Mouse (Mus musculus) heart, postnatal 36 days (tissue): ENCODE data around the gene Amotl2. TPM values are rescaled to one million over a fixed set of nuclear protein-coding genes. Genes with fewer than 3 reads are reported as not detected.

Source experiments
- DNase-seq, 2 experiments: peaks; one replicate each; pipeline ENCODE4 v3.0.0; 2021 to 2022
- intact Hi-C: fragments of 180-260 bp; cut with DNase I; formaldehyde crosslinking; loops from one replicate; pipeline ENCODE4 v1.15.1; 2025
- total RNA-seq, 2 experiments: library from RNA; stranded (reverse); gene quantifications; 2 replicates each; pipeline ENCODE4 v1.2.3; 2021

The Amotl2 gene
- total RNA-seq, 2 experiments from 2014 or later: 67.5 to 79.0 TPM

- intact Hi-C loops: loop anchor here (2.0 to 5.0 kb wide), 2 partner anchors 61 to 149 kb away; no protein-coding TSS in a partner anchor
- DNase-seq: peak; percentile 80 to 89
Observed at GRCm38 (mm10) chr9:102717886-102718643, 1.6 kb downstream of the Amotl2 start.

- intact Hi-C loops: loop anchor here (5.0 kb wide), 1 partner anchor 149 kb away; no protein-coding TSS in a partner anchor
Observed at GRCm38 (mm10) chr9:102718676-102719075, 2.2 kb downstream of the Amotl2 start.

GRCm38 (mm10) chr9:102719085-102719484 is 2.6 kb downstream of the Amotl2 start:
- DNase-seq: peak in 1 of 2 experiments; percentile 30
- intact Hi-C loops: loop anchor here (5.0 kb wide), 1 partner anchor 148 kb away; no protein-coding TSS in a partner anchor

More at GRCm38 (mm10) chr9:102718676-102719075, 2.2 kb downstream of the Amotl2 start:
- DNase-seq: peak in 1 of 2 experiments; percentile 45

- intact Hi-C loops: loop anchor here (5.0 kb wide), 1 partner anchor 147 kb away; no protein-coding TSS in a partner anchor
- DNase-seq: peak in 1 of 2 experiments; percentile 49
Observed at GRCm38 (mm10) chr9:102719936-102720566, 3.6 kb downstream of the Amotl2 start.

GRCm38 (mm10) chr9:102720567-102721167 is 4.2 kb downstream of the Amotl2 start:
- no peak for DNase-seq

DNA sequence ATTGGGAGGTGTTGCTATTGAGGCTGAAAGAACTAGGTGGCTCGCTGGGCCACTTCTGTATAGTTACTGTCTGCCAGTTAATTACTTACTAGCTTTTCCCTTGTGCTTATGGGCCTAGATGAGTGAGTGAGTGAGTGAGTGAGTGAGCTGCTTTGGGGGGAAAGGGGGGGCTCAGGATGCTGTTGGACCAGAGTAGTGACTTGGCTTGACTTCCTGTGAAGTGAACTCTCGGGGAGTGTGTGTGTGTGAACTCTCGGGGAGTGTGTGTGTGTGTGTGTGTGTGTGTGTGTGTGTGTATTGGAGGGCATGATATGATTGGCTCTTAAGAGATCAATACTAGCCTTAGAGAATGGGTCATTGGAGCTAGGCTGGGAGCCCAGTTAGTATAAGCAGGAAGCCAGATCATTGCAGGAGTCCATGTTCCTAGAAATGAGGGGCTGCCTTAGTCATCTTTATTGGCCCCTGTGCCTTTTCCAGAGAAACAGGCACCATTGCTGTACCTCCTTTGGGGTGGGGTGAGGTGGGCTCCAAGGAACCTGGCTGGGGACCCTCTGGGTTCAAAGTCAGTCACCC is 5.0 kb downstream of the Amotl2 start:
- DNase-seq: no peak

More at GRCm38 (mm10) chr9:102720567-102721167, 4.2 kb downstream of the Amotl2 start:
- intact Hi-C loops: no loop called here

GRCm38 (mm10) chr9:102722071-102722561 is 5.6 kb downstream of the Amotl2 start:
- intact Hi-C loops: no loop called here
- peak; percentile 46 to 47 for DNase-seq

More for the DNA sequence above, 5.0 kb downstream of the Amotl2 start:
- intact Hi-C loops: no loop called here

GRCm38 (mm10) chr9:102722750-102723149 is 6.3 kb downstream of the Amotl2 start:
- no peak for DNase-seq
- intact Hi-C loops: no loop called here

- intact Hi-C loops: no loop called here
- no peak for DNase-seq
Observed at GRCm38 (mm10) chr9:102723241-102723709, 6.8 kb downstream of the Amotl2 start.

GRCm38 (mm10) chr9:102723990-102724461 is 7.6 kb downstream of the Amotl2 start:
- peak; percentile 74 to 80 for DNase-seq
- intact Hi-C loops: no loop called here

GRCm38 (mm10) chr9:102724942-102725341 is 8.5 kb downstream of the Amotl2 start:
- no peak for DNase-seq
- intact Hi-C loops: no loop called here

DNA sequence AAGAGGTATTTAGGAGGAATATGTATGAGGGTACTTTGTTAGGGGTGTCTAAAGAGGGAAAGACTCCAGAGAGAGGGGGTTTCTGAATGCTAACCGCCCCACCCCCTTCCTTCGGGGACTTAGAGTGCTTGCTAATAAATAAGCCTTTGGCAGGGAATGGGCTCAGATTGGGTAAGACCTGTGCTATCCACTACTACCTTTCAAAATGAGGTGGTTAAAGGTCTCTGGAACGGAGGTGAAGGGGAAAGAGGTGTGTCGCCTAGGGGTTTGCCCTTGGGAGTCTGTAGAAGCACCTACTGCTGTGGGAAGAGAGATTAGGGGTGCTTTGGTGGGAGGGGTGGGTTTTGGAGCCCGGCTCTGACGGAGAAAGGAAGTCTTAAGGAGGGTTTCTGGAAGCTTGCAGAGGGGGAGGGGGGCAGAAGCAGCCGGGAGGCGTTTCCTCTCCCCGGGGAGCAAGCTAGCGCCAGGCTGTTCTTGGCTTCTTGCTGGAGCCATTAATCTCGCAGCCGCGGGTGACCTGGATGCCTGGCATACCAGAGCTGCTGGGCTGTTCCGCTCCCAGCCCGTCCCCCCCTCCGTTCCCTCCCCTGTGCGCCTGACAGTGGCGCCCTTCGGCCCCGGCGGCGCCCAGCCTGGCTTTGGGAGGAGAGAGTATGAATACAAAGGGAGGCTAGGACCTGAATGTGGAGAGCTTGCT is 9.6 kb downstream of the Amotl2 start:
- peak; percentile 80 to 81 for DNase-seq
- intact Hi-C loops: loop anchor here (1.0 kb wide), 1 partner anchor 53 kb away; no protein-coding TSS in a partner anchor

DNA sequence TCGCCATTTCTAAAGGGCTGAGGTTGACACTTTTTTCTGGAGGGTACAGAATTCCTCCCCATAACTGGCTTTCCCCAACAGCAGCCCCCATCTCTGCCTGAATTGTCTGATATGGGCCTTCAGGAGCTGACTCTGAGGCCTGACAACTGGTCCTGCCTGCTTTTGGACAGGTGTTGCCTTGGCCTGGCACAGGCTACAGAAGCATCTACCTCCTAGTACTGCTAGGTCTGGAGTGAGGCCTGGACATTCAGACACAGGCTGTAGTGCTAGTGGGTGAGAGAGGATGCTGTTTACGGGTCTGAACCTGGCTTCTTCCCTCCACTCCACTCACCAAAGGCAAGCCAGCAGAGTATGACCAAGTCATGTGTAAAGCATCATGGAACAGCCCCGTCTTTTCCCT is 10.3 kb downstream of the Amotl2 start:
- intact Hi-C loops: loop anchor here (1.0 kb wide), 1 partner anchor 52 kb away; no protein-coding TSS in a partner anchor
- DNase-seq: no peak

GRCm38 (mm10) chr9:102727662-102728468 is 11.4 kb downstream of the Amotl2 start:
- peak in 1 of 2 experiments; percentile 21 for DNase-seq
- intact Hi-C loops: no loop called here

DNA sequence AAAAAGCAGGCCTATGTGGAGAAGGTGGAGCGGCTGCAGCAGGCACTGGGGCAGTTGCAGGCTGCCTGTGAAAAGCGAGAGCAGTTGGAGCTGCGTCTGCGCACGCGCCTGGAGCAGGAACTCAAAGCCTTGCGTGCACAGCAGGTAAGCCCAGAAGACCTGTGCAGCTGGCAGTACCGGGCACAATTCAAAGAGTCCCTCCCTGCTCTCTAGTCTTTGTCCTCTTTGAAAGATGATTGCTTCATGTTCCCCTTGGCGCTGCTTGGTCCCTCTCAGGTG is 11.9 kb downstream of the Amotl2 start:
- intact Hi-C loops: no loop called here
- no peak for DNase-seq

DNA sequence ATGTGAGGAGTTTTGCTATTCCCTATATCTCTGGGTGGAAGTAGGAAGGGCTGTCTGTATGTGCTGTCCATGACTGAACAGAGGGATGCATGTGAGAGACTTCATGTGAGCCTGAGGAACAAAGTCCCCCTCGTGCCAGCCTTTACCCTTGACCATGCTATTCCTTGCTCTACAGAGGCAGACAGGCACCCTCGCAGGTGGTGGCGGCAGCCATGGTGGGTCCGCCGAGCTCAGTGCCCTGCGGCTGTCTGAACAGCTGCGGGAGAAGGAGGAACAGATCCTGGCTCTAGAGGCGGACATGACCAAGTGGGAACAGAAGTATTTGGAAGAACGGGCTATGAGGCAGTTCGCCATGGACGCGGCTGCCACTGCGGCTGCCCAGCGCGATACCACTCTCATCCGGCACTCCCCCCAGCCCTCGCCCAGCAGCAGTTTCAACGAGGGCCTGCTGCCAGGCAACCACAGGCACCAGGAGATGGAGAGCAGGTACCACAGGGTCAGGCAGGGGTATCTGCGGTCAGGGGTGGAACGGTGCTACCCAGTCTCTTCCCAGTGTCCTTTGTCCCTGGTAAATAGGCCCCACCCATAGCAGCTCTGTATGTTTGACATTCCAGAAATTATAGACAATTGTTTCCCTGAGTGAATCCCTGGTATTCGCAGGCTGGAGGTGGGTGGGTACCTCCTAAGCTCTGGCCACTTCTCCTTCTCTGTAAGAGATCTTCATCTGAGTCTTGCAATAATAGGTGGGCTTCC is 12.8 kb downstream of the Amotl2 start:
- DNase-seq: peak in 1 of 2 experiments; percentile 22
- intact Hi-C loops: no loop called here

GRCm38 (mm10) chr9:102729876-102730413 is 13.5 kb downstream of the Amotl2 start:
- no peak for DNase-seq
- intact Hi-C loops: no loop called here

DNA sequence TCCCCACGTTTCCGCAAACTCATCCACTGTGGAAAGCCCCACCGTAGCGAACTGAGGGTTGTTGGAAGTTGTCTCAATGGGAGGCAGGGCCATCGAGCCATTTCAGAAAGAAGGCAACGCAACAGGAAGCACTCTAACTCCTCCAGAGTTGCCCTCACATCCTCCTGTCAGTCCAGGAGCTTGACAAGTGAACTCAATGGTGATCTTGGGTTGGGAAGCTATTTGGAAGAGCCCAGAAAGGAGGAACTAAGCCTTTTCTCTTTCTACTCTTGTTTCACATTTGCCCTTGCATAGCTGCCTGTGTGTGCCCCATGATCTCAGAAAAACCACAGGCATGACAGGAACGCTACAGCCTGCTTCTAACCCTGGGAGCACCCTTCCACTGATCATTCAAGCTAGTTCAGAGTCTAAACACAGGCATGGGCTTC is 14.6 kb downstream of the Amotl2 start:
- DNase-seq: no peak
- intact Hi-C loops: no loop called here
